Mouse (Mus musculus) regulatory T cell (primary cell): Measurements from ENCODE around the gene Pcbp3.

Experiments used
- in situ Hi-C: fragments of 300-600 bp; cut with MboI, MseI; formaldehyde crosslinking; loops from one replicate; pipeline ENCODE4 v1.15.1; 2025; ENCODE audit warnings: high pct_unique_total_duplicates

The Pcbp3 gene

DNA sequence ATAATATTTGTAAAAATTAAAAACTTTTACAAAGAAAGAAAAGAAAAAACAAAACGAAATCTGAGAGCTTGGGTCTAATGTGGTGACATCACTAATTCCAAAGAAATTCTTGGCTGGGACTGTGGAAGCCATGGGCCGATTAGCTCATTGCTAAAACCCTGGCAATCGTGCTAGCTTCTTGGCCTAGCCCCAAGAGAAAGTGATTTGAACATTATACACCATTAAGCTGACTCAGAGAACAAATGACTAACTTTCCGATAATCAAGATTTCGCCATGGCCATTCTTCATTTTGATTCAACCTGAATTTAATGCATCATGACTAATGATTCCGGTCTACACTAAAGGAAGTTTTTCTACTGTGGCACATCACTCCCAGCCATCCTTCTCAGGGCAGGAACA is 30.6 kb downstream of the Pcbp3 start:
- in situ Hi-C loops = no loop called here

- in situ Hi-C loops = no loop called here
Measured at GRCm38 (mm10) chr10:76924441-76924840, 37.2 kb downstream of the Pcbp3 start.

- in situ Hi-C loops = no loop called here
Measured at GRCm38 (mm10) chr10:76918086-76918485, 43.6 kb downstream of the Pcbp3 start.

DNA sequence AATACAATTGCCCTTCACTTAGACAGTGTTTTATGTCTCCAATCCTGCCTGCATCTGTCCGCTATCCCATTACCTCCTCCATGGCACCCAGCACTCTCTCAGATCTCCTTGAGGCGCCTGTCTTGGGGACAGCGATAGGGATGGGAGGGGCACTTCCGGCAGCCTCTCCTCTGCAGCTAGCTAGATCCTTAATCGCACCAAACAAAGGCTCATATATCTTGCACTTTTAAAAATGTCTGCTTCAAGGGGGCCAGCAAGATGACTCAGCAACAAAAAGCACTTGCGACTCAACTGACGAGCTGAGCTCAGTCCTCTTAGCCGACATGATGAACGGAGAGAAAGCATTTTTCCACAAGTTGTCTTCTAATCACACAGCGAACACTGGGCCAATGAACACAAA is 55.3 kb downstream of the Pcbp3 start:
- in situ Hi-C loops = no loop called here

GRCm38 (mm10) chr10:76905935-76906341 is 55.7 kb downstream of the Pcbp3 start:
- in situ Hi-C loops = no loop called here

- in situ Hi-C loops = no loop called here
Measured at GRCm38 (mm10) chr10:76903694-76904093, 58.0 kb downstream of the Pcbp3 start.

DNA sequence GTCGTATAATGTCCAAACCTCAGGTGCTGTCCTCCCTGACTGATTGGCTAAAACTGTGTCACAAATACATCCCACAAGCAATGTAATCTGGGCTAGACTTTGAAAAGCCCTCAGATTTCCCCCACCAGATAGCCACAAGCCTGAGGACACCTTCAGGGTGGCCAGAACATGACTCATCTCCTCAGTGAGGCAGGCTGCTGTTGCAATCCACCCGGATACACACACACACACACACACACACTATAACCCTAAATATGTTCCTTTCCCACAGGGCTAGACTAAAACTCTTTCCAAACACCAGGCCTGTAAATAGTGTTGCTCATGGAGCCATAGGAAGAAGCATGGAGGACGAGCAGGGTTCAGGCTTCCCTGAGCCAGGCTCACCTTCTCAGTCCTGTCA is 58.6 kb downstream of the Pcbp3 start:
- in situ Hi-C loops = no loop called here

DNA sequence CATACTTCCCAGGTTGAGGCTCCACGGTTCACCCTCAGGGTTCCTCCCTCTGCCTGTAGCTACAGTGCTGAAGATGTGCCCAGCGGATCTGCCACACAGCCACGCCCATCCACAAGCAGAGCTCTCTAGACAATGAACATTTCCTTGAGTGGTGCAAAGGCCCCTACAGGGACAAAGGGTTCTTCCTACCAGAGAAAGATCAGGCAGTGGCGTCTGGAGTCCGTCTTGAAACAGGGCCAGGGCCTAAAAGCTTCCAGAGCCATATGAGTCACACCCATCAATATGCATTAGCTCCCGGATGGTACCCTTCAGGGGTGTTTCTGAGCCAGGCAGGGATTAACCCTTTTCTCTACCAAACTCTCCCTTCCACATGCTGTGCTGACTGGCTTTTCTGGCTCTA is 59.1 kb downstream of the Pcbp3 start:
- in situ Hi-C loops = no loop called here

GRCm38 (mm10) chr10:76898428-76898827 is 63.3 kb downstream of the Pcbp3 start:
- in situ Hi-C loops = no loop called here

DNA sequence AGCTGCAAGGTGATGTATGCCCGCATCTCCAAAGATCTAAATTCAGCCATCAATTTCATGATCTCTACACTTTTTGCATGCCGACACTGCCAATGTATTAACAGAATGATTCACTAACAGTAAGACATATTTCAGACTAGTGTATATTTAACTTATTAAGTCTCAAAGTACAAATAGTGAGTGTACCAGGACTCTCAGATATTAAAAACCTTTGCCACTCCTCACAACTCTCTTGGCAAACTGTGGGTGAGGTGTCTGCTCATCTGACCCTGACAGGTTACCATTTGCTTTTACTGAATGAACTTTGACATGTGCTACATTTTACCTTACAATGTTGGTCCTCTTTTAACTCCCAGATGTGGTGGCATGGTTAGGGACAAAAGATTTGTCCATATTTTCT is 70.2 kb downstream of the Pcbp3 start:
- in situ Hi-C loops = no loop called here

DNA sequence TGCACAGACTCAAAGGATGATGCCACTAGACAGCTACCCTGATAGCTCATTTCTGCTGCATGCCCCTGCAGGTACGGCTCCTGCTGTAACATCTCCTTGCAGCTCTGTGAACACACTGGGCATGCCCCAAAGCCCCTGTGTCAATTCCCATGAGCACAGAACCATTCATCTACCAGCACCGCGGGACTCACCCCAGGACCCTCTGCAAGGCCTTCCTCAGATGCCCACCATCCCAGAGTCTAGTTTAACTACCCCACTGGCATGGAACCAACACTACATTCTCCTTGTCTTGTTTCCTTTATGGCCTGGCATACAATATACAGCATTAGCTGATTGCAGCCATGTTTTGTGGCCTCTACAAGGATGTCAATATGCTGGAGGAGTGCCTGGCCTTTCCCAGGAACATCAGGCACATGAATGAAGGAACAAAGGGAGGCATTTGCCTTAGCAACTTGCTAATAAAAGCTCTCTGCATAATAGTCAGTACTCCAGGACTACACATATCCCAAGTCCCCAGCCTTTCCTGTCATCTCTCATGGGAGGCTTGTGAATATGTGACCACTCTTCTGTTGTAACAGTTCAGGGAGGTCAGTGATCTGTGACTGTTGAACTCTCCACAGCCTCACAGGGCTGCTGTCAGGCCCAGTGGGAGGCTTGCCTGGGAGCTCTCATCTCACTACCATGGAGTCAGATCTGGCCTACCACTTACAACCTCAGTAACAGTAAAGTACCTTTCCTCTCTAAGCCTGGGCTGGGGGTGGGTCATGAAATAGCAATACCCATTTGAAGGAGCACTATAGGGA is 78.0 kb downstream of the Pcbp3 start:
- in situ Hi-C loops = no loop called here

DNA sequence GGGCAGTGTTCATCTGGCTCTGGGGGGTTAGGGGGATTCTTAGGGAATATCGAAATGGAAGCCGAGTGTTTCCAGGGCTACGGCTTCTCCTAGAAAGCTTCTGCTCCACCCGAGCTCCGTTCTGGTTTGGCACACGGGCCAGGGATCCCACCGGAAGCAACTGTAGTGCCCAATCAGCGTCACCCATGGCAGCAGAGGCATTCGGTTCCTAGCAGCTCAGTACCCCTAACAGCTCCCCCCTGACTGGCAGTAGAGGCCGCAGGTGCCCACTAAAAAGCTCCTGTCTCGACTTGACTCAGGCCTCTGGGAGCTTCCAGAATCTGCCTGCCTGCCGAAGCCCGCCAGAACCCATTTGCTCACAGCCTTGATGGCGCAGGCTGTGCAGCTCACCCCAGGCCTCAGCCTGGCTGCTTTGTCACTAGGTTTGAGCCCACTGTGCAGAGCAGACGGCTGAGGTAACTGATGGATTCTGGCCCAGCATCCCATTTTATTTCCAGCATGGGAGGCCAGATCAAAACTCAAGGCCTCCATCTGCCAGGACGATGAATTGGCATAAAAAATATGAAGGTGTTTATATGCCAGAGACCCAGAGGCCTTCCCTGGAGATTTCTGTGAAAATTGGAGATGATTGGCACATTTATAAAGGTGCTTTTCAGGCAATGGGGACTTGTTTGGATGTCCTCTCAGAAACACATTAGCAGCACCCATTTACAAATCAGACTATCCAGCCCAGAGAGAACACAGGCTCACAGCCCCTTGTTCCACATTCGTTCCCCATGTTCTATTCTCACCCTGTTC is 78.8 kb downstream of the Pcbp3 start:
- in situ Hi-C loops = no loop called here

- in situ Hi-C loops = no loop called here
Measured at GRCm38 (mm10) chr10:76881900-76882299, 79.8 kb downstream of the Pcbp3 start.

DNA sequence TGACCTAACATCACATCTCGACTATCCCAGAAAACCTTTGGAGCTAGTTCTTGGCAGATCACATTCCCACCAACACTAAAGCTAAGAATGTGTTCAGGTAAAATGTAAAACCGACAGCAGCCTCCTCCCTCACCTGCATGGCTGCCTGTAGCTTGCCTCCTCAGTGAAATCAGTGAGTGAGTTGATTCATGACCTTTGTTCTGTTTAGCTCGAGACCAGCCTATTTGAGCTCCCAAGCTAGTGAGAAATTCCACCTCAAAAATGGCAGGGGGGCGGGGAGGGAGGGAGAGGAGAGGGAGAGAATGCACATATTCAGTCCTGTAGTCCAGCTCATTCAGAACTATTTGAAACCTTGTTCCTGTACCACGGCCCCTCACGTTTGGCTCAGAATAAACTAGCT is 86.4 kb downstream of the Pcbp3 start:
- in situ Hi-C loops = no loop called here

GRCm38 (mm10) chr10:76874879-76875278 is 86.8 kb downstream of the Pcbp3 start:
- in situ Hi-C loops = no loop called here

GRCm38 (mm10) chr10:76874398-76874797 is 87.3 kb downstream of the Pcbp3 start:
- in situ Hi-C loops = no loop called here

DNA sequence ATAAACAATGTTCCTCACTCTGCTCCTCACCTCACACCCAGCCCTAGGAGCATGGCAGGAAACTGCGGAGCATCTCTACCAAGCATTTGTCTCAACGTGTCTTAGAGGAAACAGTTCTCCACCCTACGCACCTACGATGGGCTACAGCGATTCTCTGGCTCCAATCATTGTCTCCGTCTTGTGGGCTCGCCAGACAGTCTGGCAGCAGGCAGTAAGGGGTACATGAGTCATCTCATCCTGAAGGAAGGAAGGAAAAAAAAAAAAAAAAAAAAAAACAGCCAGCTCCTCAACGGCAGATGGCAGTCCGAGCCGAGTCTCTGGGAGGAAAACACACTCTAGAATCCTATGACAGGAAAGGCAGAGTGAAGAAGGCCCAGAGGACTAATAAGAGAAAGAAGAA is 87.7 kb downstream of the Pcbp3 start:
- in situ Hi-C loops = no loop called here

DNA sequence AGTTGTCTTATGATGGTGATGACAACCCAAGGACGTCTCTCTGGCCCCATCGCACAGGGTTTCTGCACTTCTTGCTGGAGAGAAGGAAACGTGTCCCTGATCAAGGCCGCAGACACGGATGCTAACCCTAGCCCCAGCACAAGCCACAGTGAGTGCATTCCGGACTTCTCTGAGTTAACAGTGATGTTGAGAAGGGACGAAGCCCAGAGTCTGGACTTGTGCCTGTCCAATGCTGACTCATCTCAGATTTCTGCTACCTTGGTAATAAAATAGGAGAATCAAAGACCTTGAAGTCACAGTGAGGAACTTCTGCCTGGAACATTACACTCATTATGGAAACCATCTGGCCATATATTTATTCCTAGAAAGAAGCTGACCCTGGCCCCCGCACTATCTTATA is 89.0 kb downstream of the Pcbp3 start:
- in situ Hi-C loops = no loop called here

GRCm38 (mm10) chr10:76865936-76866335 is 95.8 kb downstream of the Pcbp3 start:
- in situ Hi-C loops = no loop called here

DNA sequence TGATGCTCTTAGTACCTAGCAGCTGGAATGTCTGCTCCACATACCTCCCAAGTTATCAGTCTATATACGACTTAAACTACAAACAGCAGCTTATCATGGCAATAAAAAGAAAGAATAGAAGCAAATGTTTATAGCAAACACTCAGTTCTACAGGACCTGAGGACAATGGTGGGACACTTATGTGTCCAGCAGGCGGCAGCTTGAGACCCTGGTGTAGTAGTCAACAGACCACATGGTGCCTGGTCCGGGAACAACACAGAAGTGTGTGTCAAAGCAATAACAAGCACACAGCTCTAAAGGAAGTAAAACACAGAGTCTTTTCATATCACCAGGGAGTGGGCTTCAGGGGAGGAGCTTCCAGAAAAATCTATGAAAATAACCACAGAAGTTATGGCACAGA is 100.7 kb downstream of the Pcbp3 start:
- in situ Hi-C loops = no loop called here

- in situ Hi-C loops = no loop called here
Measured at GRCm38 (mm10) chr10:76859355-76860127, 102.1 kb downstream of the Pcbp3 start.

DNA sequence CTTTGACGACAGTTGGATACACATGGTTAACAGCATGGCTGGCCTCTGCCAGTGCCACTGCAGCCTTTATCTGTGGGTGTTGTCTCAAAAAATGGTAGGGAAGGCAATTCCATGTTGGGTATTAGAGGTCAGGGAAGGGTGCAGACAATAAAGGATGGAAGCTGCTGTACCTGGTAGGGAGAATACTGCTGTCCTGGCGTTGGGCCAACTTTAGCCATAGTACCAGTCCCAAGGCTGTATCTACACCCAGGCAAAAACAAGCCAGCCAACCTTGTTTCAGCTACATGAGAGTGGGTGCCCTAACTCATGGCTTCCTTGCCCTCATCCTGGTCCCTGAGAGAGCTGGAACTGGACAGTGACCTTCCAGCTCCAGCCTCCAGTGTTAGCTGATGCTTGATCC is 103.8 kb downstream of the Pcbp3 start:
- in situ Hi-C loops = no loop called here
